Mouse (Mus musculus) CH12.LX (cell line): Measurements from ENCODE around the gene Gm20390. TPM values are rescaled to one million over a fixed set of nuclear protein-coding genes. Genes with fewer than 3 reads are reported as not detected.

Experiments
- DNase-seq: peaks from one replicate; pipeline ENCODE4 v3.0.0-alpha.2; 2013; ENCODE audit errors: extremely low read depth
- H3K27ac ChIP-seq: 2 replicates; pipeline ENCODE4 v1.5.1; 2012; ENCODE audit warnings: low read depth, mild to moderate bottlenecking, control low read depth, moderate library complexity; ENCODE audit not compliant: insufficient read depth
- H3K27me3 ChIP-seq: replicated peaks from 2 replicates; pipeline ENCODE3; 2012; ENCODE audit warnings: inconsistent platforms
- H3K36me3 ChIP-seq, 2 experiments: replicated peaks in 1 of 2; 2 replicates each; pipeline versions ENCODE3 to v1.6.1; 2012; ENCODE audit warnings: inconsistent platforms in 1 of 2, low read length in 1 of 2, mild to moderate bottlenecking in 1 of 2, mixed read lengths in 1 of 2, moderate library complexity in 1 of 2; ENCODE audit not compliant: control insufficient read depth in 1 of 2, insufficient read depth in 1 of 2
- H3K4me1 ChIP-seq, 2 experiments: 2 replicates each; pipeline ENCODE4 v1.6.1; 2012; ENCODE audit warnings: inconsistent platforms in 1 of 2, moderate library complexity in 1 of 2; ENCODE audit not compliant: insufficient read depth in 2 of 2, control insufficient read depth in 1 of 2
- H3K4me2 ChIP-seq: 2 replicates; pipeline ENCODE4 v1.6.1; 2012; ENCODE audit warnings: low read depth, mild to moderate bottlenecking, control low read depth; ENCODE audit not compliant: poor library complexity, insufficient read depth, severe bottlenecking
- H3K4me3 ChIP-seq, 3 experiments: fragments of 150-350 bp in 1 of 3; sonication (generic) in 1 of 3; replicated peaks in 1 of 3; 2 replicates each; pipeline versions ENCODE3 to v1.5.1; 2011 to 2012; ENCODE audit warnings: low read depth in 2 of 3, low read length in 2 of 3, mild to moderate bottlenecking in 2 of 3, moderate library complexity in 2 of 3, control low read depth in 1 of 3, improper control_type of control experiment in 1 of 3, inconsistent platforms in 1 of 3, mixed read lengths in 1 of 3; ENCODE audit not compliant: poor library complexity in 1 of 3
- H3K79me2 ChIP-seq: replicated peaks from 2 replicates; pipeline ENCODE4 v1.6.1; 2012; ENCODE audit warnings: mild to moderate bottlenecking, moderate library complexity; ENCODE audit not compliant: control insufficient read depth, poor library complexity, insufficient read depth, severe bottlenecking; ENCODE audit errors: extremely low read depth
- H3K9ac ChIP-seq: 2 replicates; pipeline ENCODE4 v1.6.1; 2012; ENCODE audit warnings: low read depth, mild to moderate bottlenecking, control low read depth, moderate library complexity; ENCODE audit not compliant: insufficient read depth
- H3K9me3 ChIP-seq: replicated peaks from 2 replicates; pipeline ENCODE3; 2012; ENCODE audit warnings: low read length, inconsistent platforms, mixed read lengths
- BHLHE40 ChIP-seq: IDR thresholded peaks from 2 replicates; pipeline ENCODE4 v1.6.1; 2011; ENCODE audit warnings: mild to moderate bottlenecking, low read depth, low read length, improper control_type of control experiment
- CHD1 ChIP-seq: IDR thresholded peaks from 2 replicates; pipeline ENCODE4 v1.6.1; 2012; ENCODE audit warnings: low read depth, low read length, improper control_type of control experiment, inconsistent platforms
- CHD2 ChIP-seq: IDR thresholded peaks from 2 replicates; pipeline ENCODE4 v1.6.1; 2011; ENCODE audit warnings: low read length, improper control_type of control experiment
- CTCF ChIP-seq, 2 experiments: IDR thresholded peaks in 1 of 2; conservative IDR thresholded peaks in 1 of 2; 2 replicates each; pipeline ENCODE4 v1.5.1; 2011 to 2012; ENCODE audit warnings: low read depth in 2 of 2, low read length in 2 of 2, improper control_type of control experiment in 1 of 2, inconsistent platforms in 1 of 2, mild to moderate bottlenecking in 1 of 2, moderate library complexity in 1 of 2
- E2F4 ChIP-seq: IDR thresholded peaks from 2 replicates; pipeline ENCODE4 v1.6.1; 2011; ENCODE audit warnings: low read depth, low read length, improper control_type of control experiment; ENCODE audit not compliant: insufficient replicate concordance
- ELF1 ChIP-seq: IDR thresholded peaks from 2 replicates; pipeline ENCODE4 v1.6.1; 2014; ENCODE audit warnings: low read depth, mild to moderate bottlenecking, inconsistent platforms, low read length, improper control_type of control experiment
- EP300 ChIP-seq: IDR thresholded peaks from 2 replicates; pipeline ENCODE4 v1.6.1; 2011; ENCODE audit warnings: low read length, improper control_type of control experiment
- ETS1 ChIP-seq: conservative IDR thresholded peaks from 2 replicates; pipeline ENCODE4 v1.6.1; 2012; ENCODE audit warnings: low read depth, mild to moderate bottlenecking, inconsistent platforms, low read length, improper control_type of control experiment, moderate library complexity
- GABPA ChIP-seq: IDR thresholded peaks from 2 replicates; pipeline ENCODE4 v1.6.1; 2012; ENCODE audit warnings: low read depth, low read length, improper control_type of control experiment, inconsistent platforms; ENCODE audit not compliant: insufficient replicate concordance
- HCFC1 ChIP-seq: IDR thresholded peaks from 2 replicates; pipeline ENCODE4 v1.6.1; 2012; ENCODE audit warnings: low read depth, mild to moderate bottlenecking, inconsistent platforms, low read length, improper control_type of control experiment
- IRF4 ChIP-seq: IDR thresholded peaks from 2 replicates; pipeline ENCODE4 v1.6.1; 2014; ENCODE audit warnings: low read depth, mild to moderate bottlenecking, inconsistent platforms, low read length, improper control_type of control experiment
- JUN ChIP-seq: IDR thresholded peaks from 2 replicates; pipeline ENCODE4 v1.6.1; 2011; ENCODE audit warnings: low read depth, mild to moderate bottlenecking, low read length, improper control_type of control experiment, moderate library complexity; ENCODE audit not compliant: insufficient read depth
- JUND ChIP-seq: conservative IDR thresholded peaks from 2 replicates; pipeline ENCODE4 v1.6.1; 2011; ENCODE audit warnings: low read depth, low read length, improper control_type of control experiment
- KAT2A ChIP-seq: IDR thresholded peaks from 2 replicates; pipeline ENCODE4 v1.6.1; 2012; ENCODE audit warnings: low read length, improper control_type of control experiment, inconsistent platforms; ENCODE audit not compliant: insufficient replicate concordance
- MAZ ChIP-seq: IDR thresholded peaks from 2 replicates; pipeline ENCODE4 v1.6.1; 2012; ENCODE audit warnings: low read depth, mild to moderate bottlenecking, inconsistent platforms, low read length, improper control_type of control experiment, moderate library complexity
- MEF2A ChIP-seq: IDR thresholded peaks from 2 replicates; pipeline ENCODE4 v1.6.1; 2014; ENCODE audit warnings: low read depth, mild to moderate bottlenecking, inconsistent platforms, low read length, improper control_type of control experiment, borderline replicate concordance
- MYC ChIP-seq: IDR thresholded peaks from 2 replicates; pipeline ENCODE4 v1.6.1; 2011; ENCODE audit warnings: low read depth, mild to moderate bottlenecking, improper control_type of control experiment, low read length
- NELFE ChIP-seq: IDR thresholded peaks from 2 replicates; pipeline ENCODE4 v1.6.1; 2011; ENCODE audit warnings: low read depth, low read length, improper control_type of control experiment
- NRF1 ChIP-seq: IDR thresholded peaks from 2 replicates; pipeline ENCODE4 v1.6.1; 2014; ENCODE audit warnings: low read depth, mild to moderate bottlenecking, inconsistent platforms, low read length, improper control_type of control experiment, moderate library complexity
- PAX5 ChIP-seq: IDR thresholded peaks from 2 replicates; pipeline ENCODE4 v1.6.1; 2012; ENCODE audit warnings: low read length, inconsistent platforms, mixed read lengths
- POLR2A ChIP-seq: IDR thresholded peaks from 2 replicates; pipeline ENCODE4 v1.6.1; 2011; ENCODE audit warnings: low read depth, mild to moderate bottlenecking, improper control_type of control experiment, low read length
- POLR2AphosphoS2 ChIP-seq: IDR thresholded peaks from 2 replicates; pipeline ENCODE4 v1.6.1; 2011; ENCODE audit warnings: low read depth, low read length, improper control_type of control experiment
- RAD21 ChIP-seq: IDR thresholded peaks from 2 replicates; pipeline ENCODE4 v1.6.1; 2011; ENCODE audit warnings: low read depth, mild to moderate bottlenecking, low read length, improper control_type of control experiment, moderate library complexity
- RCOR1 ChIP-seq: conservative IDR thresholded peaks from 2 replicates; pipeline ENCODE4 v1.6.1; 2012; ENCODE audit warnings: low read depth, mild to moderate bottlenecking, inconsistent platforms, low read length, improper control_type of control experiment
- SIN3A ChIP-seq: IDR thresholded peaks from 2 replicates; pipeline ENCODE4 v1.6.1; 2012; ENCODE audit warnings: low read length, improper control_type of control experiment, inconsistent platforms
- SMC3 ChIP-seq: IDR thresholded peaks from 2 replicates; pipeline ENCODE4 v1.6.1; 2011; ENCODE audit warnings: low read depth, low read length, improper control_type of control experiment
- TBP ChIP-seq: conservative IDR thresholded peaks from 2 replicates; pipeline ENCODE4 v1.6.1; 2011; ENCODE audit warnings: low read depth, low read length, improper control_type of control experiment
- TCF12 ChIP-seq: IDR thresholded peaks from 2 replicates; pipeline ENCODE4 v1.6.1; 2014; ENCODE audit warnings: low read depth, mild to moderate bottlenecking, inconsistent platforms, low read length, improper control_type of control experiment
- UBTF ChIP-seq: IDR thresholded peaks from 2 replicates; pipeline ENCODE4 v1.6.1; 2012; ENCODE audit warnings: low read depth, mild to moderate bottlenecking, inconsistent platforms, low read length, improper control_type of control experiment, moderate library complexity
- USF1 ChIP-seq: IDR thresholded peaks from 2 replicates; pipeline ENCODE4 v1.6.1; 2014; ENCODE audit warnings: low read depth, mild to moderate bottlenecking, inconsistent platforms, low read length, improper control_type of control experiment
- USF2 ChIP-seq: conservative IDR thresholded peaks from 2 replicates; pipeline ENCODE4 v1.6.1; 2011; ENCODE audit warnings: low read depth, low read length, improper control_type of control experiment
- ZC3H11A ChIP-seq: IDR thresholded peaks from 2 replicates; pipeline ENCODE4 v1.6.1; 2012; ENCODE audit warnings: low read depth, mild to moderate bottlenecking, inconsistent platforms, low read length, improper control_type of control experiment
- ZKSCAN1 ChIP-seq: IDR thresholded peaks from 2 replicates; pipeline ENCODE4 v1.6.1; 2012; ENCODE audit warnings: low read depth, inconsistent platforms, low read length, improper control_type of control experiment, borderline replicate concordance
- ZMIZ1 ChIP-seq: IDR thresholded peaks from 2 replicates; pipeline ENCODE4 v1.6.1; 2012; ENCODE audit warnings: low read depth, mild to moderate bottlenecking, inconsistent platforms, low read length, improper control_type of control experiment
- ZNF384 ChIP-seq: IDR thresholded peaks from 2 replicates; pipeline ENCODE4 v1.6.1; 2012; ENCODE audit warnings: low read depth, low read length, improper control_type of control experiment, inconsistent platforms
- dilution Hi-C: fragments of 300-500 bp; cut with MboI; formaldehyde crosslinking; loops from 2 replicates; pipeline ENCODE4 v1.14.3; 2020; ENCODE audit warnings: low sequenced_read_pairs; ENCODE audit not compliant: extremely low pct_unique_long_range_greater_than_20kb, extremely low pct_ligation_motif_present
- in situ Hi-C: fragments of 300-500 bp; cut with MboI; formaldehyde crosslinking; loops from 3 replicates; pipeline ENCODE4 v1.14.3; 2019; ENCODE audit warnings: low sequenced_read_pairs, low pct_ligation_motif_present, low pct_unique_long_range_greater_than_20kb, mixed read lengths
- polyA plus RNA-seq: library from polyadenylated mRNA; unstranded; fragments of >175 nt; gene quantifications from 2 replicates; pipeline ENCODE4 v1.2.1, GENCODE M21; 2012; ENCODE audit warnings: low read depth; ENCODE audit not compliant: insufficient read length
- total RNA-seq, 2 experiments: library from RNA; depleted of rRNA; stranded (reverse); fragments of 300-350 nt in 1 of 2; fragments of >200 nt in 1 of 2; gene quantifications; 2 replicates each; pipeline ENCODE4 v1.2.3; 2012 to 2014

The Gm20390 gene
- total and polyA plus RNA-seq, 3 experiments, result 136 to 717 (median 691) TPM

GRCm38 (mm10) chr11:93995720-93996305 is 27.7 kb upstream of the Gm20390 start, which contains the start of gene Spag9 (continued):
- peak; percentile 29; the same call in 1 of the 2 replicates for TF ChIP-seq GABPA
- TF ChIP-seq NELFE, result peak; percentile 89
- TF ChIP-seq JUN, result no peak
- 0 out of 2 replicates have a peak, but pooled peaks have one; percentile 18 for TF ChIP-seq ETS1
- peak; percentile 89 for TF ChIP-seq ELF1
- TF ChIP-seq HCFC1, result peak; percentile 84
- TF ChIP-seq JUND, result no peak

GRCm38 (mm10) chr11:93995111-93995719 is 27.1 kb upstream of the Gm20390 start:
- Histone ChIP-seq H3K4me1 (peaks cover 3 to 39% of the 10 kb centered on the region in 2 experiments), H3K4me2 (peak overlapping the region; percentile 92), H3K27ac (peak overlapping the region; percentile 97), H3K9ac (peak overlapping the region; percentile 97), H3K36me3 (peaks cover 0 to 19% of the 10 kb centered on the region in 2 experiments), H3K27me3 (no peaks in the 10 kb centered on the region), H3K4me3 (peak overlapping the region; percentile 77 to 97 (median 82)), H3K79me2 (peaks cover 34% of the 10 kb centered on the region), H3K9me3 (no peaks in the 10 kb centered on the region)
- DNase-seq, result peak; percentile 99
- dilution Hi-C loops (no loop called here), in situ Hi-C loops (no loop called here)
- TF ChIP-seq PAX5, result no peak
- TF ChIP-seq RCOR1, result 0 out of 2 replicates have a peak, but pooled peaks have one; percentile 20
- no peak for TF ChIP-seq ZC3H11A
- peak; percentile 85 for TF ChIP-seq TCF12
- TF ChIP-seq ETS1, result peak; percentile 98
- TF ChIP-seq NELFE, result peak; percentile 91
- no peak for TF ChIP-seq ZKSCAN1
- peak; percentile 93 for TF ChIP-seq TBP
- peak; percentile 50; the same call in 1 of the 2 replicates for TF ChIP-seq EP300
- TF ChIP-seq IRF4, result peak; percentile 88
- TF ChIP-seq USF1, result no peak
- TF ChIP-seq MEF2A, result peak; percentile 86
- no peak for TF ChIP-seq RAD21
- no peak for TF ChIP-seq KAT2A
- TF ChIP-seq ZMIZ1, result peak; percentile 90
- peak; percentile 86 for TF ChIP-seq JUN
- TF ChIP-seq MAZ, result peak; percentile 48; the same call in 1 of the 2 replicates
- TF ChIP-seq MYC, result peak; percentile 79; the same call in 1 of the 2 replicates
- TF ChIP-seq POLR2A, result peak; percentile 56
- peak; percentile 10; the same call in 1 of the 2 replicates for TF ChIP-seq USF2
- no peak for TF ChIP-seq SMC3
- TF ChIP-seq E2F4, result peak; percentile 57; the same call in 1 of the 2 replicates
- TF ChIP-seq BHLHE40, result peak; percentile 73
- peak; percentile 26; the same call in 1 of the 2 replicates for TF ChIP-seq CHD2
- TF ChIP-seq UBTF, result no peak
- peak; percentile 94 for TF ChIP-seq SIN3A
- TF ChIP-seq ZNF384, result no peak
- no peak for TF ChIP-seq CTCF (conservative IDR thresholded peaks at IDR 0.05 in 1 of 2, IDR thresholded peaks at IDR 0.05 in 1 of 2; ENCODE audit: low read depth in 2 of 2, low read length in 2 of 2)
- TF ChIP-seq NRF1, result peak; percentile 53
- peak; percentile 78 for TF ChIP-seq CHD1
- TF ChIP-seq POLR2AphosphoS2, result peak; percentile 88
- peak; percentile 93 for TF ChIP-seq ELF1
